Mouse (Mus musculus): ENCODE data around the gene Trmo. TPM values are rescaled to one million over a fixed set of nuclear protein-coding genes. Genes with fewer than 3 reads are reported as not detected.

Trmo gene
- total RNA-seq, 2 experiments from 2014 or later, result 5.5 to 7.3 TPM

DNA sequence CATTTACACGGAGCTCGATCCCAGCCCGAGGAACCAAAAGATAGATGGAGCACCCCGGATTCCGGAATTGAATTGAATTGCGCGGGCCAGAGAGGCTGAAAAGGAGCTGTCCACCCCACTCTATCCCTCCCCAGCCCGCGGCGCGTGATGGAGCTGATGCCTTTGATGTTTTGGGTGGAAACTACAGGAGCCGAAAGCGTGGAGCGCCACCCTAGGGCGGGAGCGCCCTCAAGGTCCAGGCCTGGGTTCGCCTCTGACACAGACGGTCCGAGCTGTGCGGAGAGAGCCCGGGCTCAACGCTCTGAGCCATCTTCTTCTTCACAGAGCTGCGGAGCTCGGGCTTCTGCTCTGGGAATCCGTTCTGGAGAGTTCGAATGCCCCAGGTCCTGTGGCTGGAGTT, 49.7 kb downstream of the Trmo start:
- peak; percentile 36 for DNase-seq

GRCm38 (mm10) chr4:46339026-46339425, 50.2 kb downstream of the Trmo start:
- no peak for DNase-seq

DNA sequence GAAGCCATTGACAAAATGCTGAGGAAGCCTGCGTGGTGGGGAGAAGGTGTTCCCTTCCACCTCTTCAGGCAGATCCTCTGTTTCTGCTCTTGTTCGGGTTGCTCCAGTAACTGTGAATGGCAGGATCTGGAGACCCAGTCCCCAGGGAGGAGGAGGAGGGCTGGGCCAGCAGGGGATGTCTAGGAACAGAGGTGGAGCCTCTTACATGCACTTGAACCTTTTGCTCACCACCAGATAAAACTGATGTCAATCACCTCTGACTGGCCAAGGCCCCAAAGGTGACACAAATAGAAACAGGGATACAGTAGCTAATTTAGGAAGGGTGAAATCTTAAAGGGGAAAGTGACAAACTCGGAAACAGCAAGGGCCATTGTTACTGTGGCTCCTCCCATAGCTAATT, 51.2 kb downstream of the Trmo start:
- no peak for DNase-seq

- no peak for DNase-seq
These were observed 53.4 kb downstream of the Trmo start for GRCm38 (mm10) chr4:46335846-46336245.

- no peak for DNase-seq
These were observed 60.3 kb downstream of the Trmo start for GRCm38 (mm10) chr4:46328906-46329305.

Other genes with a start within 250 kb of the Trmo start
- 10 to 100 TPM; 19.0 to 24.2 TPM for gene Xpa, start 193.1 kb downstream of the Trmo start, total RNA-seq (2021)
- gene Foxe1, start 45.8 kb downstream of the Trmo start, total RNA-seq (2021), result not detected
- 1 to 10 TPM; 3.4 to 6.7 TPM for gene Hemgn, start 24.1 kb upstream of the Trmo start, total RNA-seq (2021)
- gene Anp32b, start 61.5 kb upstream of the Trmo start, total RNA-seq (2021), result 100 to 1,000 TPM; 136 to 141 TPM
- gene Nans, start 99.8 kb upstream of the Trmo start, total RNA-seq (2021), result 10 to 100 TPM; 38.3 to 41.0 TPM
- gene Trim14, start 146.7 kb upstream of the Trmo start, total RNA-seq (2021), result 1 to 10 TPM; 5.1 to 8.7 TPM
- gene Coro2a, start 212.8 kb upstream of the Trmo start, total RNA-seq (2021), result 1 to 10 TPM; 3.0 to 4.3 TPM